Mouse (Mus musculus) hindbrain, postnatal 0 days (tissue): ENCODE measurements at regions not wholly inside any gene's neighbourhood (a gene's known extent, or its start where the extent isn't known, plus 50 kb on each side); places are given as distances from the start of the nearest gene placed in this dataset.

Experiments
- ATAC-seq: fragments of 200-750 bp; cut with Nextera tagmentation; 2 replicates; pipeline ENCODE4 v1.8.0; 2017; ENCODE audit warnings: mild to moderate bottlenecking, moderate TSS enrichment, moderate library complexity
- DNase-seq: peaks from one replicate; pipeline ENCODE4 v3.0.0-alpha.2; 2015; ENCODE audit warnings: low spot score
- H3K27ac ChIP-seq: fragments of 300-500 bp; sonication (generic); 2 replicates; pipeline ENCODE4 v1.5.1; 2014; ENCODE audit warnings: mild to moderate bottlenecking
- H3K27me3 ChIP-seq: fragments of 300-500 bp; sonication (generic); 2 replicates; pipeline ENCODE4 v1.6.1; 2014; ENCODE audit warnings: low read length, mixed read lengths; ENCODE audit not compliant: insufficient read depth
- H3K36me3 ChIP-seq: fragments of 300-500 bp; sonication (generic); 2 replicates; pipeline ENCODE4 v1.6.1; 2014; ENCODE audit warnings: low read length, mixed read lengths; ENCODE audit not compliant: insufficient read depth
- H3K4me1 ChIP-seq: fragments of 300-500 bp; sonication (generic); 2 replicates; pipeline ENCODE4 v1.6.1; 2014; ENCODE audit warnings: antibody characterized with exemption, low read length, mixed read lengths; ENCODE audit not compliant: insufficient read depth
- H3K4me2 ChIP-seq: fragments of 300-500 bp; sonication (generic); 2 replicates; pipeline ENCODE4 v1.6.1; 2014; ENCODE audit warnings: low read depth, mild to moderate bottlenecking, low read length, moderate library complexity, mixed read lengths
- H3K4me3 ChIP-seq: fragments of 300-500 bp; sonication (generic); 2 replicates; pipeline ENCODE4 v1.5.1; 2014; ENCODE audit warnings: low read length
- H3K9ac ChIP-seq: fragments of 300-500 bp; sonication (generic); replicated peaks from 2 replicates; pipeline ENCODE4 v1.6.1; 2014; ENCODE audit warnings: mild to moderate bottlenecking, low read length, moderate library complexity, mixed read lengths
- H3K9me3 ChIP-seq: fragments of 300-500 bp; sonication (generic); 2 replicates; pipeline ENCODE4 v1.6.1; 2016; ENCODE audit warnings: low read length, mixed read lengths
- CTCF ChIP-seq: IDR thresholded peaks from 2 replicates; pipeline ENCODE4 v1.5.1; 2016; ENCODE audit warnings: antibody characterized with exemption, control low read depth, low read depth
- WGBS: fragments of 180-500 bp; shearing (Covaris S2); extraction: QIAGEN DNeasy Blood & Tissue Kit; methylation state at CpG from one replicate; pipeline ENCODE4 v1.1.7; 2014; 5-methylcytosine and 5-hydroxymethylcytosine counted together

- H3K36me3 ChIP-seq, result no peaks in the 10 kb centered on the region
Measured at GRCm38 (mm10) chr4:47601301-47602070, 127.0 kb downstream of the Sec61b start.

GRCm38 (mm10) chr4:47603378-47603777, 128.9 kb downstream of the Sec61b start:
- no peaks in the 10 kb centered on the region for H3K27me3 ChIP-seq
- ATAC-seq, result no peak
- peak overlapping the region; percentile 54 for H3K4me2 ChIP-seq
- H3K4me1 ChIP-seq, result 0 out of 2 replicates have a peak, but pooled peaks cover under 1% of the 10 kb centered on the region
- peak overlapping the region; percentile 33 for H3K9ac ChIP-seq
- H3K4me3 ChIP-seq, result peak overlapping the region; percentile 16
- no peak for TF ChIP-seq CTCF
- no peak for DNase-seq
- no peaks in the 10 kb centered on the region for H3K9me3 ChIP-seq
- WGBS, result 45% methylated on average over 6 of the region's 6 CpGs
- peak overlapping the region; percentile 26; the same call in 1 of the 2 replicates for H3K27ac ChIP-seq
- H3K36me3 ChIP-seq, result no peaks in the 10 kb centered on the region

More at GRCm38 (mm10) chr4:47601301-47602070, 127.0 kb downstream of the Sec61b start:
- Histone ChIP-seq H3K4me3 (no peak overlapping the region), H3K27ac (no peak overlapping the region), H3K4me2 (no peak overlapping the region), H3K27me3 (no peaks in the 10 kb centered on the region), H3K9ac (no peak overlapping the region), H3K4me1 (no peaks in the 10 kb centered on the region), H3K9me3 (no peaks in the 10 kb centered on the region)
- 72% methylated on average over 10 of the region's 10 CpGs for WGBS
- ATAC-seq (no peak), DNase-seq (no peak)
- no peak for TF ChIP-seq CTCF

GRCm38 (mm10) chr4:47603847-47604397, 129.5 kb downstream of the Sec61b start:
- Histone ChIP-seq H3K4me2 (peak overlapping the region; percentile 54), H3K36me3 (no peaks in the 10 kb centered on the region), H3K9me3 (no peaks in the 10 kb centered on the region), H3K4me3 (peak overlapping the region; percentile 16), H3K27me3 (no peaks in the 10 kb centered on the region), H3K9ac (peak overlapping the region; percentile 33), H3K4me1 (0 out of 2 replicates have a peak, but pooled peaks cover 6% of the 10 kb centered on the region), H3K27ac (peak overlapping the region; percentile 26; the same call in 1 of the 2 replicates)
- DNase-seq (no peak), ATAC-seq (peak; percentile 43)
- TF ChIP-seq CTCF, result no peak
- WGBS, result 39% methylated on average over 14 of the region's 14 CpGs

- Histone ChIP-seq H3K4me1 (0 out of 2 replicates have a peak, but pooled peaks cover 6% of the 10 kb centered on the region), H3K27ac (no peak overlapping the region), H3K4me3 (no peak overlapping the region), H3K27me3 (no peaks in the 10 kb centered on the region), H3K9ac (no peak overlapping the region), H3K36me3 (no peaks in the 10 kb centered on the region), H3K4me2 (no peak overlapping the region), H3K9me3 (no peaks in the 10 kb centered on the region)
- no peak for ATAC-seq
- TF ChIP-seq CTCF, result no peak
- 67% methylated on average over 4 of the region's 4 CpGs for WGBS
- DNase-seq, result no peak
Measured at GRCm38 (mm10) chr4:47605676-47606075, 131.2 kb downstream of the Sec61b start.

GRCm38 (mm10) chr4:47608673-47609072, 134.2 kb downstream of the Sec61b start:
- Histone ChIP-seq H3K9me3 (no peaks in the 10 kb centered on the region), H3K4me3 (no peak overlapping the region), H3K4me2 (no peak overlapping the region), H3K36me3 (no peaks in the 10 kb centered on the region), H3K9ac (no peak overlapping the region), H3K4me1 (0 out of 2 replicates have a peak, but pooled peaks cover 6% of the 10 kb centered on the region), H3K27ac (no peak overlapping the region), H3K27me3 (no peaks in the 10 kb centered on the region)
- TF ChIP-seq CTCF, result peak; percentile 33
- ATAC-seq, result peak; percentile 61; the same call in 1 of the 2 replicates
- 26% methylated on average over 5 of the region's 5 CpGs for WGBS
- peak; percentile 81 for DNase-seq

- Histone ChIP-seq H3K9me3 (no peaks in the 10 kb centered on the region), H3K9ac (no peak overlapping the region), H3K4me1 (0 out of 2 replicates have a peak, but pooled peaks cover 6% of the 10 kb centered on the region), H3K27me3 (no peaks in the 10 kb centered on the region), H3K36me3 (no peaks in the 10 kb centered on the region), H3K4me3 (no peak overlapping the region), H3K27ac (no peak overlapping the region), H3K4me2 (no peak overlapping the region)
- ATAC-seq (no peak), DNase-seq (no peak)
- no peak for TF ChIP-seq CTCF
- WGBS, result 65% methylated on average over 5 of the region's 5 CpGs
Measured at GRCm38 (mm10) chr4:47610913-47611312, 136.5 kb downstream of the Sec61b start.

- no peaks in the 10 kb centered on the region for H3K9me3 ChIP-seq
- WGBS, result 91% methylated on average over 3 of the region's 3 CpGs
- no peak for DNase-seq
Measured at GRCm38 (mm10) chr4:47616525-47616924, 142.1 kb downstream of the Sec61b start.

More at GRCm38 (mm10) chr4:47616525-47616924, 142.1 kb downstream of the Sec61b start:
- Histone ChIP-seq H3K27ac (no peak overlapping the region), H3K36me3 (no peaks in the 10 kb centered on the region), H3K9ac (no peak overlapping the region), H3K27me3 (no peaks in the 10 kb centered on the region), H3K4me2 (no peak overlapping the region), H3K4me3 (no peak overlapping the region), H3K4me1 (no peaks in the 10 kb centered on the region)
- ATAC-seq, result no peak
- no peak for TF ChIP-seq CTCF
